Mouse (Mus musculus) bone marrow, adult 2 months (tissue): Measurements from ENCODE around the gene Fbxo11.

Source experiments
- CTCF ChIP-seq: fragments of 200-500 bp; IDR thresholded peaks from 2 replicates; pipeline ENCODE4 v1.5.1; 2011; ENCODE audit warnings: low read length, control low read depth; ENCODE audit not compliant: control insufficient read depth, insufficient read depth
- POLR2A ChIP-seq: fragments of 200-500 bp; IDR thresholded peaks from 2 replicates; pipeline ENCODE4 v1.6.1; 2011; ENCODE audit warnings: low read depth, mild to moderate bottlenecking, control low read depth, low read length, borderline replicate concordance; ENCODE audit not compliant: control insufficient read depth

DNA sequence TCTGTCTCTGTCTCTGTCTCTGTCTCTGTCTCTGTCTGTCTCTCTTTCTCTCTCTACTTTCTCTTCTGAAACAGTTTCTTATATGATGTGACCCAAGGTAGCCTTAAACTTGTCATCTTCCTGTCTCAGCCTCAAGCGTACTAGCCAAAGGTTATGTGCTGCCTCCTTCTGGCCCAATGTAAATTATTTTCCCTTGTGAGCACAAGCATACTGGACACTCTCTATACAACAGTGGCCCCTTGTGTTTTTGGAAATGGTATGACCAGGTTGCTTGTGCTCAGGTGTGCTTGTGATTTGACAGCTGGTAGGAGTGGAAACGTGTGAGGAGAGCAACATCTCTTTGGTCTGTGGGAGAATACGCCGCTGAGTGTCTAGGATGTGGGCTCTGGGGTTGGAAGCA is 42.6 kb upstream of the Fbxo11 start:
- TF ChIP-seq POLR2A (no peak), CTCF (no peak)
